In genomic region chr11:62001977-62002376, GRCm38 (mm10) we compare ENCODE assay signal across 14 mouse cellular contexts. TPM values are rescaled to one million over a fixed set of nuclear protein-coding genes. Genes with fewer than 3 reads are reported as not detected.
A peak's percentile ranks its signal among the peaks of the same experiment; 100 is the strongest.
DNase-seq lines count a peak whose midpoint lies in the region; ATAC-seq and TF ChIP-seq lines count a peak whose summit lies in the region.
"Had no signal": no experiment of that assay in that cellular context is flagged by ENCODE, and none has a peak within 500 bp of the region (broad histone marks: within the 10 kb centered on the region; RNA-seq: fewer than 3 reads in every experiment).

No protein-coding gene starts in this region.

- H3K4me3 ChIP-seq in kidney, postnatal 0 days (replicated peaks; ENCODE audit: low read depth, low read length) = no peak overlapping the region
- H3K4me3 ChIP-seq in CH12.LX (replicated peaks in 1 of 3; ENCODE audit: low read depth in 2 of 3, low read length in 2 of 3, poor library complexity in 1 of 3) (no peak overlapping the region), MEL (ENCODE audit: control insufficient read depth in 1 of 2, insufficient read depth in 1 of 2, low read depth in 2 of 2, low read length in 2 of 2) (no peak overlapping the region)
- H3K4me3 ChIP-seq: embryonic facial prominence, embryonic 13.5 days; limb, embryonic 15.5 days; neural tube, embryonic 12.5 days had no signal

- no peak overlapping the region for H3K27ac ChIP-seq in kidney, postnatal 0 days
- H3K27ac ChIP-seq in CH12.LX (ENCODE audit: insufficient read depth, low read depth) (no peak overlapping the region), MEL (ENCODE audit: control insufficient read depth, low read depth, low read length) (no peak overlapping the region)
- H3K27ac ChIP-seq: limb, embryonic 15.5 days; neural tube, embryonic 12.5 days had no signal

- peak; percentile 9 for DNase-seq in kidney, postnatal 0 days (ENCODE audit: low spot score)
- no peak for DNase-seq in kidney, postnatal 25 days
- DNase-seq in CH12.LX (ENCODE audit: extremely low read depth) = peak; percentile 61
- DNase-seq in MEL (ENCODE audit: low read depth, low spot score) = peak; percentile 62
- DNase-seq in layer of hippocampus, adult 8-10 months (ENCODE audit: low spot score in 2 of 2) = no peak
- DNase-seq in lung, postnatal 14 days = no peak
- DNase-seq: right cerebral cortex, postnatal 25 days had no signal

- no peak overlapping the region for H3K9ac ChIP-seq in kidney, postnatal 0 days (ENCODE audit: low read depth, low read length)
- H3K9ac ChIP-seq in CH12.LX (ENCODE audit: insufficient read depth, low read depth) (no peak overlapping the region), MEL (ENCODE audit: control insufficient read depth, low read depth, low read length, poor library complexity, severe bottlenecking) (no peak overlapping the region)
- H3K9ac ChIP-seq: embryonic facial prominence, embryonic 13.5 days; limb, embryonic 15.5 days; neural tube, embryonic 12.5 days had no signal

- WGBS in kidney, postnatal 0 days = 80% methylated on average over 4 of the region's 4 CpGs

- H3K79me2 ChIP-seq in CH12.LX (replicated peaks; ENCODE audit: control insufficient read depth, extremely low read depth, insufficient read depth, poor library complexity, severe bottlenecking) (peaks cover 8% of the 10 kb centered on the region), MEL (ENCODE audit: control insufficient read depth, insufficient read depth, low read length, poor library complexity) (no peaks in the 10 kb centered on the region; the same call in 1 of the 2 replicates)

- peak; percentile 59 for TF ChIP-seq CTCF in kidney, postnatal 0 days (IDR thresholded peaks at IDR 0.05; ENCODE audit: low read depth)
- TF ChIP-seq CTCF in CH12.LX (conservative IDR thresholded peaks at IDR 0.05 in 1 of 2, IDR thresholded peaks at IDR 0.05 in 1 of 2; ENCODE audit: low read depth in 2 of 2, low read length in 2 of 2) (peak; percentile 66 to 71), MEL (IDR thresholded peaks at IDR 0.05 in 2 of 3, conservative IDR thresholded peaks at IDR 0.05 in 1 of 3; ENCODE audit: control insufficient read depth in 1 of 3, insufficient read depth in 1 of 3, low read depth in 2 of 3, low read length in 3 of 3, poor library complexity in 1 of 3, severe bottlenecking in 1 of 3) (peak; percentile 25 to 70 (median 49); a peak in 5 of 6 replicates)

- ATAC-seq in kidney, postnatal 0 days (replicated peaks; ENCODE audit: low FRiP score, low read depth) = no peak
- peak; percentile 72 for ATAC-seq in erythroid progenitor cell, adult 5-6 weeks (replicated peaks; ENCODE audit: low FRiP score, poor library complexity, severe bottlenecking)
- ATAC-seq: hindbrain, embryonic 16.5 days had no signal

- H3K4me1 ChIP-seq in kidney, postnatal 0 days (replicated peaks; ENCODE audit: insufficient read depth, low read length) = 0 out of 2 replicates have a peak, but pooled peaks cover 13% of the 10 kb centered on the region
- H3K4me1 ChIP-seq in CH12.LX (ENCODE audit: control insufficient read depth in 1 of 2, insufficient read depth in 2 of 2) (peaks cover 8 to 19% of the 10 kb centered on the region in 2 experiments), MEL (ENCODE audit: control insufficient read depth in 1 of 2, insufficient read depth in 2 of 2, low read length in 2 of 2) (peaks cover 4 to 20% of the 10 kb centered on the region in 2 experiments)
- H3K4me1 ChIP-seq: neural tube, embryonic 12.5 days had no signal

- H3K4me2 ChIP-seq in kidney, postnatal 0 days (ENCODE audit: low read length) = no peak overlapping the region
- H3K4me2 ChIP-seq in CH12.LX (ENCODE audit: insufficient read depth, low read depth, poor library complexity, severe bottlenecking) = no peak overlapping the region
- H3K4me2 ChIP-seq: embryonic facial prominence, embryonic 13.5 days; heart, embryonic 11.5 days; limb, embryonic 15.5 days; midbrain, embryonic 11.5 days; neural tube, embryonic 12.5 days had no signal

- dilution Hi-C loops in CH12.LX (cut with MboI; ENCODE audit: extremely low pct_ligation_motif_present, extremely low pct_unique_long_range_greater_than_20kb, low sequenced_read_pairs) = no loop called here

- H3K9me3 ChIP-seq in kidney, postnatal 0 days (replicated peaks; ENCODE audit: low read length) = no peaks in the 10 kb centered on the region
- no peaks in the 10 kb centered on the region for H3K9me3 ChIP-seq in CH12.LX (replicated peaks; ENCODE audit: low read length)
- no peaks in the 10 kb centered on the region for H3K9me3 ChIP-seq in MEL (replicated peaks; ENCODE audit: insufficient read depth, low read length)
- H3K9me3 ChIP-seq: embryonic facial prominence, embryonic 13.5 days; limb, embryonic 15.5 days; neural tube, embryonic 12.5 days had no signal

- TF ChIP-seq RAD21 in CH12.LX (IDR thresholded peaks at IDR 0.05; ENCODE audit: low read depth, low read length) (peak; percentile 48), MEL (IDR thresholded peaks at IDR 0.05; ENCODE audit: low read depth, low read length) (peak; percentile 16; the same call in 1 of the 2 replicates)

- in situ Hi-C loops in CH12.LX (cut with MboI; ENCODE audit: low pct_ligation_motif_present, low pct_unique_long_range_greater_than_20kb, low sequenced_read_pairs) = no loop called here

- H3K27me3 ChIP-seq in kidney, postnatal 0 days (ENCODE audit: insufficient read depth, low read length) = no peaks in the 10 kb centered on the region
- H3K27me3 ChIP-seq in CH12.LX (replicated peaks) (no peaks in the 10 kb centered on the region), MEL (ENCODE audit: control insufficient read depth in 1 of 2, insufficient read depth in 2 of 2, low read length in 2 of 2) (no peaks in the 10 kb centered on the region)
- H3K27me3 ChIP-seq: embryonic facial prominence, embryonic 13.5 days; limb, embryonic 15.5 days; neural tube, embryonic 12.5 days had no signal

- H3K36me3 ChIP-seq in kidney, postnatal 0 days (ENCODE audit: insufficient read depth, low read length) = no peaks in the 10 kb centered on the region
- H3K36me3 ChIP-seq in CH12.LX (replicated peaks in 1 of 2; ENCODE audit: control insufficient read depth in 1 of 2, insufficient read depth in 1 of 2, low read length in 1 of 2) (no peaks in the 10 kb centered on the region), MEL (ENCODE audit: control insufficient read depth in 1 of 2, insufficient read depth in 2 of 2, low read length in 2 of 2) (peaks cover 0 to 12% of the 10 kb centered on the region in 2 experiments; a peak in 2 of 4 replicates)
- H3K36me3 ChIP-seq: embryonic facial prominence, embryonic 13.5 days; limb, embryonic 15.5 days; neural tube, embryonic 12.5 days had no signal

- TF ChIP-seq EP300 in CH12.LX (IDR thresholded peaks at IDR 0.05; ENCODE audit: low read length) (no peak), MEL (IDR thresholded peaks at IDR 0.05; ENCODE audit: low read depth in 1 of 2, low read length in 2 of 2) (no peak)

- TF ChIP-seq POLR2A in CH12.LX (IDR thresholded peaks at IDR 0.05; ENCODE audit: low read depth, low read length) (no peak), MEL (IDR thresholded peaks at IDR 0.05; ENCODE audit: control insufficient read depth in 1 of 2, insufficient read depth in 1 of 2, low read depth in 1 of 2, low read length in 2 of 2, poor library complexity in 1 of 2) (no peak)

TF ChIP-seq in CH12.LX, 34 proteins besides CTCF, POLR2A, EP300 and RAD21:
- no peak for TF ChIP-seq TBP (conservative IDR thresholded peaks at IDR 0.05; ENCODE audit: low read depth, low read length)
- no peak for TF ChIP-seq ETS1 (conservative IDR thresholded peaks at IDR 0.05; ENCODE audit: low read depth, low read length)
- TF ChIP-seq SMC3 (IDR thresholded peaks at IDR 0.05; ENCODE audit: low read depth, low read length) = peak; percentile 61

TF ChIP-seq in MEL, 35 proteins besides CTCF, POLR2A, EP300 and RAD21:
- no peak for TF ChIP-seq CHD2 (IDR thresholded peaks at IDR 0.05; ENCODE audit: low read length)
- TF ChIP-seq POLR2AphosphoS5 (IDR thresholded peaks at IDR 0.05; ENCODE audit: borderline replicate concordance, low read depth, low read length) = no peak
- TF ChIP-seq MEF2A (IDR thresholded peaks at IDR 0.05; ENCODE audit: extremely low read depth, insufficient replicate concordance, low read depth, low read length, poor library complexity, severe bottlenecking) = no peak
- no peak for TF ChIP-seq NRF1 (IDR thresholded peaks at IDR 0.05; ENCODE audit: insufficient read depth, low read depth, low read length, poor library complexity, severe bottlenecking)
- no peak for TF ChIP-seq ZNF384 (IDR thresholded peaks at IDR 0.05; ENCODE audit: low read depth, low read length)
- TF ChIP-seq SMC3 (IDR thresholded peaks at IDR 0.05; ENCODE audit: low read depth, low read length) = peak; percentile 34; the same call in 1 of the 2 replicates
- TF ChIP-seq ZC3H11A (IDR thresholded peaks at IDR 0.05; ENCODE audit: low read depth, low read length) = no peak

RNA-seq across cellular contexts. Expression of gene Specc1, which starts 45.4 kb away (rescaled TPM):
- polyA plus RNA-seq in kidney, postnatal 0 days (2015; fragmentation: Nextera tagmentation; extraction: Ambion mirVana) = 8.7 and 10.2 TPM in 2 replicates
- total RNA-seq in CH12.LX (2012; rRNA removed) (15.5 and 16.7 TPM in 2 replicates), CH12.LX (2014; rRNA removed) (7.3 and 7.6 TPM in 2 replicates), MEL (2012; rRNA removed) (2.3 and 2.5 TPM in 2 replicates)
- polyA plus RNA-seq in CH12.LX (2012; ENCODE audit: insufficient read length, low read depth) (18.4 and 18.6 TPM in 2 replicates), MEL (2012; ENCODE audit: insufficient read depth in 1 of 2, insufficient read length in 2 of 2, low read depth in 1 of 2, low replicate concordance in 2 of 2, missing spikeins in 1 of 2) (1 to 10 TPM in 1 of 2 experiments, not detected in 1; 5.8 TPM)
- 223 and 243 TPM in 2 replicates for total RNA-seq in erythroid progenitor cell, adult 5-6 weeks (2015; ENCODE audit: low replicate concordance)
- total RNA-seq in erythroid progenitor cell, adult 5-6 weeks (2017; ENCODE audit: low replicate concordance) = 391 and 459 TPM in 2 replicates
- total RNA-seq in layer of hippocampus, adult 8-10 months (2022) = 100 to 1,000 TPM in 1 of 4 experiments, 10 to 100 TPM in 3; 72.3 to 103 (median 91.0) TPM

Comparison
In these comparisons a context has a peak if more than half of its experiments do, and no peak if none do; other contexts are left out.
1. DNase-seq: peak in kidney, postnatal 0 days (single experiment), CH12.LX (single experiment) and MEL (single experiment); none in kidney, postnatal 25 days (0 of 2), layer of hippocampus, adult 8-10 months (0 of 2) and lung, postnatal 14 days (single experiment).
2. RNA of gene Specc1, which starts 45.4 kb away (total RNA-seq): 223 to 459 TPM in erythroid progenitor cell, adult 5-6 weeks and 72.3 to 103 TPM in layer of hippocampus, adult 8-10 months; 7.3 to 16.7 TPM in CH12.LX and 2.3 to 2.5 TPM in MEL; every median in the first group is over 4 times any median in the second.
3. Peak in every context shown above with its lines, with median percentiles within 50 percentile points of each other: CTCF ChIP-seq.